Mouse (Mus musculus) lung, embryonic 15.5 days (tissue): Measurements from ENCODE around the gene Olfr714. TPM values are rescaled to one million over a fixed set of nuclear protein-coding genes. Genes with fewer than 3 reads are reported as not detected.
"Not testable (repeated sequence)": the region's sequence is repeated elsewhere in the genome, so short reads cannot be mapped to it uniquely, and the experiment has no call there.

Experiments used
- ATAC-seq: fragments of 200-750 bp; cut with Nextera tagmentation; 2 replicates; pipeline ENCODE4 v1.8.0; 2017; ENCODE audit warnings: moderate number of reproducible peaks, borderline replicate concordance; ENCODE audit not compliant: low FRiP score, low TSS enrichment; ENCODE audit errors: extremely low read depth
- H3K27ac ChIP-seq: fragments of 300-500 bp; sonication (generic); 2 replicates; pipeline ENCODE4 v1.5.1; 2015; ENCODE audit warnings: moderate library complexity, mild to moderate bottlenecking, inconsistent platforms
- H3K27me3 ChIP-seq: fragments of 300-500 bp; sonication (generic); 2 replicates; pipeline ENCODE4 v1.6.1; 2015; ENCODE audit warnings: inconsistent platforms
- H3K36me3 ChIP-seq: fragments of 300-500 bp; sonication (generic); 2 replicates; pipeline ENCODE4 v1.6.1; 2015; ENCODE audit warnings: inconsistent platforms
- H3K4me1 ChIP-seq: fragments of 300-500 bp; sonication (generic); 2 replicates; pipeline ENCODE4 v1.6.1; 2015; ENCODE audit warnings: inconsistent platforms
- H3K4me2 ChIP-seq: fragments of 300-500 bp; sonication (generic); 2 replicates; pipeline ENCODE4 v1.6.1; 2015; ENCODE audit warnings: inconsistent platforms, mild to moderate bottlenecking, moderate library complexity
- H3K4me3 ChIP-seq: fragments of 300-500 bp; sonication (generic); 2 replicates; pipeline ENCODE4 v1.5.1; 2015; ENCODE audit warnings: mild to moderate bottlenecking, inconsistent platforms
- H3K9ac ChIP-seq: fragments of 300-500 bp; sonication (generic); 2 replicates; pipeline ENCODE4 v1.6.1; 2015; ENCODE audit warnings: inconsistent platforms
- H3K9me3 ChIP-seq: fragments of 300-500 bp; sonication (generic); 2 replicates; pipeline ENCODE4 v1.6.1; 2016; ENCODE audit warnings: inconsistent platforms
- WGBS: fragments of 180-500 bp; shearing (Covaris S2); methylation state at CpG from one replicate; pipeline ENCODE4 v1.1.7; 2015; 5-methylcytosine and 5-hydroxymethylcytosine counted together
- polyA plus RNA-seq: library from polyadenylated mRNA; unstranded; fragments of >200 nt; fragmentation: Nextera tagmentation; extraction: Ambion mirVana; gene quantifications from 2 replicates; pipeline ENCODE4 v1.2.1, GENCODE M21; 2015

Olfr714 gene
- polyA plus RNA-seq = not detected in 2 replicates

GRCm38 (mm10) chr7:107070681-107071080 is at the start of gene Olfr714:
Olfr714 (plus strand) TSS chr7:107070981.
- Histone ChIP-seq H3K27ac (no peak within 1 kb of the TSS), H3K4me2 (no peak within 1 kb of the TSS), H3K4me3 (no peak within 1 kb of the TSS), H3K9ac (no peak within 1 kb of the TSS), H3K9me3 (no peaks in the 10 kb centered on the region), H3K27me3 (no peaks in the 10 kb centered on the region), H3K36me3 (no peaks in the 10 kb centered on the region), H3K4me1 (no peaks in the 10 kb centered on the region)
- no peak for ATAC-seq
- 85% methylated on average over 2 of the region's 2 CpGs for WGBS

- no peaks in the 10 kb centered on the region for H3K9me3 ChIP-seq
- no peak within 1 kb of the TSS for H3K4me2 ChIP-seq
- no peaks in the 10 kb centered on the region for H3K4me1 ChIP-seq
- H3K9ac ChIP-seq = no peak within 1 kb of the TSS
- no peaks in the 10 kb centered on the region for H3K36me3 ChIP-seq
- H3K27ac ChIP-seq = no peak within 1 kb of the TSS
- 81% methylated on average over 1 of the region's 1 CpGs for WGBS
- no peak for ATAC-seq
- H3K27me3 ChIP-seq = no peaks in the 10 kb centered on the region
- no peak within 1 kb of the TSS for H3K4me3 ChIP-seq
Measured at GRCm38 (mm10) chr7:107030874-107031273, 39.9 kb upstream of the Olfr714 start, which contains the start of gene Olfr713. Olfr713 (plus strand) TSS chr7:107031174.

- H3K9ac ChIP-seq = no peak overlapping the region
- no peaks in the 10 kb centered on the region for H3K27me3 ChIP-seq
- H3K4me2 ChIP-seq = no peak overlapping the region
- ATAC-seq = no peak
- H3K27ac ChIP-seq = no peak overlapping the region
- 69% methylated on average over 2 of the region's 2 CpGs for whole genome bisulfite sequencing
- no peaks in the 10 kb centered on the region for H3K9me3 ChIP-seq
- H3K36me3 ChIP-seq = no peaks in the 10 kb centered on the region
- H3K4me3 ChIP-seq = no peak overlapping the region
- H3K4me1 ChIP-seq = no peaks in the 10 kb centered on the region
Measured at GRCm38 (mm10) chr7:107039934-107040563, 30.7 kb upstream of the Olfr714 start.

- WGBS = 64% methylated on average over 3 of the region's 3 CpGs
- H3K27me3 ChIP-seq = no peaks in the 10 kb centered on the region
- H3K9ac ChIP-seq = no peak overlapping the region
- no peaks in the 10 kb centered on the region for H3K4me1 ChIP-seq
- no peaks in the 10 kb centered on the region for H3K9me3 ChIP-seq
- H3K4me2 ChIP-seq = no peak overlapping the region
- no peaks in the 10 kb centered on the region for H3K36me3 ChIP-seq
- H3K27ac ChIP-seq = no peak overlapping the region
- no peak for ATAC-seq
- H3K4me3 ChIP-seq = no peak overlapping the region
Measured at GRCm38 (mm10) chr7:107043136-107043535, 27.6 kb upstream of the Olfr714 start.

GRCm38 (mm10) chr7:107044407-107044806 is 26.4 kb upstream of the Olfr714 start:
- Histone ChIP-seq H3K4me3 (no peak overlapping the region), H3K27me3 (no peaks in the 10 kb centered on the region), H3K27ac (no peak overlapping the region), H3K4me2 (no peak overlapping the region), H3K9me3 (no peaks in the 10 kb centered on the region), H3K4me1 (no peaks in the 10 kb centered on the region), H3K36me3 (no peaks in the 10 kb centered on the region), H3K9ac (no peak overlapping the region)
- 69% methylated on average over 1 of the region's 1 CpGs for WGBS
- no peak for ATAC-seq

- H3K27ac ChIP-seq = no peak overlapping the region
- H3K36me3 ChIP-seq = no peaks in the 10 kb centered on the region
- no peak overlapping the region for H3K9ac ChIP-seq
- no peak overlapping the region for H3K4me2 ChIP-seq
- H3K4me3 ChIP-seq = no peak overlapping the region
- H3K9me3 ChIP-seq = no peaks in the 10 kb centered on the region
- no peaks in the 10 kb centered on the region for H3K4me1 ChIP-seq
- WGBS = 2% methylated on average over 5 of the region's 5 CpGs
- ATAC-seq = no peak
- no peaks in the 10 kb centered on the region for H3K27me3 ChIP-seq
Measured at GRCm38 (mm10) chr7:107045833-107046232, 24.9 kb upstream of the Olfr714 start.

- 37% methylated on average over 3 of the region's 3 CpGs for WGBS
- Histone ChIP-seq H3K27me3 (no peaks in the 10 kb centered on the region), H3K4me2 (no peak overlapping the region), H3K4me3 (no peak overlapping the region), H3K9me3 (no peaks in the 10 kb centered on the region), H3K4me1 (no peaks in the 10 kb centered on the region), H3K27ac (no peak overlapping the region), H3K9ac (no peak overlapping the region), H3K36me3 (no peaks in the 10 kb centered on the region)
- no peak for ATAC-seq
Measured at GRCm38 (mm10) chr7:107047578-107047977, 23.2 kb upstream of the Olfr714 start.

GRCm38 (mm10) chr7:107092920-107093319 is 22.1 kb downstream of the Olfr714 start, which contains the start of gene Olfr17:
Olfr17 (plus strand) TSS chr7:107093220.
- no peak within 1 kb of the TSS for H3K4me3 ChIP-seq
- ATAC-seq = no peak

GRCm38 (mm10) chr7:107110269-107110668 is 39.5 kb downstream of the Olfr714 start, which contains the start of gene Olfr715b:
Olfr715b (minus strand) TSS chr7:107110369.
- H3K27ac ChIP-seq, H3K36me3 ChIP-seq, ATAC-seq, H3K4me1 ChIP-seq, H3K4me3 ChIP-seq, H3K27me3 ChIP-seq, H3K9ac ChIP-seq, H3K9me3 ChIP-seq, H3K4me2 ChIP-seq: not testable (repeated sequence)
- 80% methylated on average over 1 of the region's 2 CpGs for WGBS

More at GRCm38 (mm10) chr7:107092920-107093319, 22.1 kb downstream of the Olfr714 start, which contains the start of gene Olfr17:
- H3K4me2 ChIP-seq = no peak within 1 kb of the TSS
- H3K9me3 ChIP-seq = no peaks in the 10 kb centered on the region
- no peak within 1 kb of the TSS for H3K27ac ChIP-seq
- 30% methylated on average over 1 of the region's 1 CpGs for WGBS
- no peaks in the 10 kb centered on the region for H3K4me1 ChIP-seq
- H3K9ac ChIP-seq = no peak within 1 kb of the TSS
- no peaks in the 10 kb centered on the region for H3K27me3 ChIP-seq
- H3K36me3 ChIP-seq = no peaks in the 10 kb centered on the region

Other genes starting within 250 kb of the Olfr714 start
- not detected in 2 replicates for gene Olfr702, start 237.1 kb upstream of the Olfr714 start, polyA plus RNA-seq
- gene Olfr703, start 227.6 kb upstream of the Olfr714 start, polyA plus RNA-seq = not detected in 2 replicates
- not detected in 2 replicates for gene Olfr704, start 207.8 kb upstream of the Olfr714 start, polyA plus RNA-seq
- gene Olfr705, start 194.1 kb upstream of the Olfr714 start, polyA plus RNA-seq = not detected in 2 replicates
- not detected in 2 replicates for gene Olfr706, start 182.8 kb upstream of the Olfr714 start, polyA plus RNA-seq
- gene Olfr707, start 169.7 kb upstream of the Olfr714 start, polyA plus RNA-seq = not detected in 2 replicates
- not detected in 2 replicates for gene Olfr1532-ps1, start 163.0 kb upstream of the Olfr714 start, polyA plus RNA-seq
- gene Olfr709-ps1, start 138.8 kb upstream of the Olfr714 start, polyA plus RNA-seq = not detected in 2 replicates
- not detected in 2 replicates for gene Olfr710, start 122.7 kb upstream of the Olfr714 start, polyA plus RNA-seq
- not detected in 2 replicates for gene Olfr6, start 107.0 kb upstream of the Olfr714 start, polyA plus RNA-seq
- not detected in 2 replicates for gene Olfr711, start 95.5 kb upstream of the Olfr714 start, polyA plus RNA-seq
- not detected in 2 replicates for gene Olfr2, start 64.9 kb upstream of the Olfr714 start, polyA plus RNA-seq
- gene Olfr713, start 39.8 kb upstream of the Olfr714 start, polyA plus RNA-seq = not detected in 2 replicates
- not detected in 2 replicates for gene Olfr17, start 22.2 kb downstream of the Olfr714 start, polyA plus RNA-seq
- gene Olfr715b, start 39.4 kb downstream of the Olfr714 start, polyA plus RNA-seq = not detected in 2 replicates
- not detected in 2 replicates for gene Olfr715, start 60.1 kb downstream of the Olfr714 start, polyA plus RNA-seq
- not detected in 2 replicates for gene Olfr716, start 67.3 kb downstream of the Olfr714 start, polyA plus RNA-seq
- gene Nlrp14, start 96.0 kb downstream of the Olfr714 start, polyA plus RNA-seq = not detected in 2 replicates
- not detected in 2 replicates for gene Rbmxl2, start 138.5 kb downstream of the Olfr714 start, polyA plus RNA-seq